Mouse (Mus musculus): ENCODE data around the gene Pip5k1b. TPM values are rescaled to one million over a fixed set of nuclear protein-coding genes. Genes with fewer than 3 reads are reported as not detected.

The Pip5k1b gene
- total RNA-seq, 1 experiment from 2014 or later: 6.9 TPM

DNA sequence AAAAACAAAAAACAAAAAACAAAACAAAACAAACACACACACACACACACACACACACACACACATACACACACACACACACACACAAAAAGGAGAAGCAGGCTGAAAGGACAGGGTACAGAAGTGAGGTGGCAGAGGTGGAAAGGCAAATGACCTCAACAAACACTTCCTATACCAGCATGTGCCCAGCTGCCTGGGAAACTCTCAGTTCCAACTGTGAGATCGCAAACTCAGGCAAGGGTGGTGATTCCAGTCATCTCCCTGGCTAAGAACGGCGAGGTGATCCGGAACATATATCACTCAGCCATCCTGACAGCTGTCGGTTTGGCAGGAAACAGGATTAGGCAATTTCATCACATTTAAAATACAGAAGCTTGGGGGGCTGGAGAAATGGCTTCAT is 123.2 kb downstream of the Pip5k1b start:
- ATAC-seq (replicated peaks; ENCODE audit: low read depth, poor library complexity, severe bottlenecking): peak; percentile 65

DNA sequence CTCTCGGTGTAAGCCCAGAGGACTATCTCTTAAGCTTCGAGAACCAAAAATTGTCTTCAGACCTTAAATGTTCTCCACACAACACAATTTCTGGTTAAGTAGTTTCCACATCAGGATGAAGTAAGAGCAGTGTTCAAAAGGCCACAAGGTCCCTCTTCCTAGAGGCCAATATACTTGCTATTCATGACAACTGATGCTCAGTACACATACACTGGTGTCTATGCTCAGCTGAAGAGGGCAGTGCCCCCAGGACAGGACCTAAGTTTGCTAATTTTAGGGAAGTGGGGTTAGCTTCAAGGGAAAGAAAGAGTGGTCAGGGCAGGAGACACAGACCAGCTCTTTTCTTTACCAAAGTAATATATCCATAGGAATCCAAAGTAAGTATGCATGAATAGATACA is 124.3 kb downstream of the Pip5k1b start:
- no peak for ATAC-seq (replicated peaks; ENCODE audit: low read depth, poor library complexity, severe bottlenecking)

DNA sequence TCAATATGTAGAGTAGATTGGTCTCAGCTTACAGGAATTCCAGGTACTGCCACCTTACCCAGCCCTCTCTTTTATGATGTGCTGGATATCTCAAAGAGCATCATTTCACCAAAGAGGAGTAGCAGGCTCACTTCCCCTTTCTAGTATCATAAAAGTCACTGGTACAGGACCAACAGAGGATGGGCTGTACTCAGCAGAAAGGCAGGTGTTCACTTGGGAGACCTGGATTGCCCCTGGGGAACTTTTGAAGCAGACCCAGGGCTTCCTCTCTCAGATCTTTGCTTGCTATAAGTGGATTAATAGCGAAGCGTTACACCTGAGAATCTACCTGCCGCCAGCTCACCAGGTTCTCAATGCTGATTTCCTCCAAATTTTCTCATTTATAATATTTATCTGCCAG is 127.7 kb downstream of the Pip5k1b start:
- ATAC-seq (replicated peaks; ENCODE audit: low read depth, poor library complexity, severe bottlenecking): no peak

DNA sequence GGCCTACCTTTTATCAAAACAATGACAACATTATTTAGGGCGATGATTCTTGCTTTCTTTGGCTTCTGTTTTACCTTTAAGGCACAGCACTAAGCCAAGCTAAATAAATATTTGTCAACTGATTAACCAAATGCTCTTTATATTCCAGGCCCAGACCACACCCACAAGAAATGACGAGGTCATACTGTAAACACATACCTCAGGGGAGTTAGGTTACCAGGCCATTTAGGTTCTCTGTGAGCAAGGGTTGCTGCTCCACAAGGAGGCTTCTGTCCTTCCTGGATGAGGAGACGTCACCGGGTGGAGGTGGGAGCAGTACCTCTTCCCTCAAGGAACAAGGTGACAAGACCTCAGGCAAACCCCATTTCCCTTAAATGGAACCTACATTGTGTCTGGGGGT is 128.4 kb downstream of the Pip5k1b start:
- ATAC-seq (replicated peaks; ENCODE audit: low read depth, poor library complexity, severe bottlenecking): no peak

DNA sequence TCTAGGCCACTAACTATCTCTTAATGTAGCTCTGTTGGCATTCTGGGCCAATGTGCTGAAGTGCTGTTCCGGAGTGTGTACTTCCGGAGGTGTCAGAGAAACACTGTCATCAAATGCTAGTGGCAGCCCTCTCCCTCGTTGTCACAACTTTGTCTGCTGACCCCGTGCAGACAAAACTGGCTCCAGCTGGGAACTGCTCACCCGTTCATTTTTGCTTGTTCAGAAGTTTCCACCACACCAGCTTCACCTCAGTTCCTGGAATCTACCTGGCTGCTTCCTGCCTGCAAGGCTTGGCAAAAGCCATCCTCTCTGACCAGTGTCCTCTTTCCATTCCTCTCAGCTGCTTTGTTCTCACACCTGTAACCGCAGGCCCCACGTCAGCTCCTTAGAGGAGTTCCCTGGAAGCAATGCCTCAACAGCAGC is 128.9 kb downstream of the Pip5k1b start:
- ATAC-seq (replicated peaks; ENCODE audit: low read depth, poor library complexity, severe bottlenecking): no peak

DNA sequence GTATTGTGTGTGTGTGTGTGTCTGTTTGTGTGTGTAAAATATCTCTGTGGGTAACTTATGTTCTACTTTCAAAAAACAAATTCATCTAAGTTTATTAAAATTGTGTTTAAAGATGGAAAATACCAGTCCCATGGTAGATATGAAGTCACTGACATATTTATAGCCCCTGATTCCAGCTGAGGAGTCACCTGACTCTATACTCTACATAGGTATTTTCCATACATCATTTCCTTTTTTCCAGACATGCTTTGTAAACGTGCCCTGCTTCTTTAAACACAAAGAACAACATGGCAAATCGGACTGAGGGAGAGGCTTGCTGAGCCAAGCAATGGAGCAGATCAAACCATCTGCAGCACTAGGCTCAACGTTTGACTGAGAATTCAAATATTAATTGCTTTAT is 137.6 kb downstream of the Pip5k1b start:
- ATAC-seq (replicated peaks; ENCODE audit: low read depth, poor library complexity, severe bottlenecking): no peak

DNA sequence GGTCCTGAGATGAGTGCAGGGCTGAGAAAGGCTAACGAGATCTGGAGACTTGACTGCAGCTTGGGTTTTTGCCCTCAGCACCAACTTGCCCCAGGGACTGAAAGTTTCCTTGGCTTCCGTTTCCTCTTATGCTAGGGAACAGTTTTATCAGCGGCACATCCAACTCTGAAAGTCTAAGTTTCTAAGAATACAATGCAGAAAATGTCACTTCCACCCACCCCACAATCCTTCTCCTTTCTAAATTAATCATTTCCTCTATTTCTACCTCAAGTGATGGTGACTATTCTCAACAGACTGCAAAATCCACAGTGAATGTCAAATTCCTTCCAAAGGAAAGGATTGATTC is 138.0 kb downstream of the Pip5k1b start:
- ATAC-seq (replicated peaks; ENCODE audit: low read depth, poor library complexity, severe bottlenecking): peak; percentile 42

DNA sequence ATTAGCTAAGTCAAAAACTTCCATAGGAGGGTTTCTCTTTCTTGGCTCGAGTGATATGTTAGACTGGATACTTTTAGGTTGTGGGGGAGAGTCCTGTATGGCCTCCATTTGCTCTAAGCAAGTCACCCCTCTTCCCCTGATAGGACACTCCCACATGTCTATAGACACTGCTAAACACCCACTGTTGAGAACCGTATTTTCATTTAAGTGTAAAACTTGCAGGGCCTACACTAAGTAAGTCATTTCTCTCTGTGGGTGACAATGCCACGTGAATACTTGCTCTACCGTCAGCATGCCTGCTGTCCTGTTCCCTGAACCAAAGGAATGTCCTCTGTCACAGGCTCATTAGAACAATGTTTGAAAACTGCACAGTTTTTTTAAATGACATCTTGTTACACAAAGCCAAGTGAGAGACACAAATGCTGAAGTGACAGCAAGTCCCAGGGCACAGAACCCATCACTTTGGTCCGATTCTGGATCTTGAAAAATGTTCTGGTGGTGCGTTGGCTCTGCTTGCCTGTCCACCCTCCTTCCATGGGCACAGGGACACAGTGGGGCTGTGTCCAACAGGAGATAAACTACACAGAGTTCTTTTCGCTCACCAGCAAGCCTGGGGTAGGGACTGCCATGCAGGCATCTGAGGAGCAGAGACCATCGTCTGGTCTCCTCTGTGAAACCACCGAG is 138.6 kb downstream of the Pip5k1b start:
- no peak for ATAC-seq (replicated peaks; ENCODE audit: low read depth, poor library complexity, severe bottlenecking)

DNA sequence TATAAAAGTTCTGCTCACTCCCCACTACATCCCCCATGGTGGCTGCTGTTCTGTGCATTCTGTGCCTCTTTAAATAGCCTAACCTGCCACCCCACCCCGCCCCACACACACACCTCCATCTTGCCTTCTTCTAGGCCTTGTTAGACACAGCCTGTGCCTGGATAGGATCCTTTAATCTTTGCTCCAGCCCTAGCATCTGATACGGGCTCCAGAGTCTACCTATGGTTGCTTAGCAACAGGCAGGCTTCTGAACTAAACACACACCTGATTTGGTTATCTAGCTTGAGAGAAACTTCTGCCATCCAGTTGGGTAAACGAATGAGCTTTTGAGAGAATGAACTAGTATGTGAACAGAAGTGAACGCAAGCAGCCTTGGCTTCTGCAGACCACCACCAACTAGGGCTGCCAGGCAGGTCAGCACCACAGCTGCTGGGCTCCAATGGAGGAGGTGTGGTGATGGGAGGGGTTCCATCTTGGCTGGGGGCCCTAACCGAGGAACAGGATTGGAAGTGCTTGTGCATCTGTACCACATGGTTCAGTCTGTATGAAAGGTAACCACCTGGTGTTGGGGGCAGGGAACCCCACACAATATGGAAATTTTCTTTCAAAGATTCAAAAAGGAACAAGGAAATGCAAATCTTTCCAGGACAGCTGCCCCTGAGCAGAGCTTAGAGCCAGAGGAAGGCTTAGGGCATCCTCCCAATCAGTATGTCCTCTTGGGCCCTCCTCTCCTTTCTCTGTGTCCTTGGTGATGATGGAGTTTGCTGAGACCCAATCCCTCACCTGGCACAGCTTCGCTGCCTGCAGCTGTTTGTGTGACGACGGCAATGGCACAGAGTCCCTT is 139.7 kb downstream of the Pip5k1b start:
- no peak for ATAC-seq (replicated peaks; ENCODE audit: low read depth, poor library complexity, severe bottlenecking)

DNA sequence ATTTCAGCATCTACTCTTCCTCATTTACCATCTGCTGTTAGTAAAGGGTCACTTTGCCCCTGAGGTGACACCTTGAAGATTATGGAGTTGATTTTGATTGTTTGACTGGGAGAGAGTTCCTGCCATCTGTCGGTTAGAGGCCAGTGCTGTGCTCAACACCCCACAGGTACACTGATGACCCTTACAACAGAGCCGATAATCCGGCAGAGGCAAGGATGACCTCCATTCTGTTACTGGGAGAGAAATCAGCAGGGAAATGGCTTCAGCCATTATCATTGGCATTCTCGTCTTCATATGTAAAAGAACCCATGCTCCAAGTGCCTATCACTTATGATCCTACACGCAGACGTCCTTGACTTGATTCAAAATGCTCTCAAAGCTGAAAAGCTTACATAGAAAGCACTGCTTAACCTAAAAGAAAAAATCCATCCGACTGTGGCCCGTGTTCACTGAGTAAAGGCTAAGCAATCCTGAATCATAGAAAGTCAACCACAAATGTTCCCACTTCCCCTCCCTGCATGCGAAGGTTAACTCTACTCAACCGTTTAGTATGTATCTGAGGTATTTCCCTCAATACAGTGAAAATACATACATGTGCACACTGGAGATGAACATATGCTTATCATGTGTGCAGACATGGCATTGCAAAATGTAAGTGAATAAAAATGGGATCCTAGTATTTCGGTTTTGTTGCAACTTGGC is 146.7 kb downstream of the Pip5k1b start:
- no peak for ATAC-seq (replicated peaks; ENCODE audit: low read depth, poor library complexity, severe bottlenecking)

DNA sequence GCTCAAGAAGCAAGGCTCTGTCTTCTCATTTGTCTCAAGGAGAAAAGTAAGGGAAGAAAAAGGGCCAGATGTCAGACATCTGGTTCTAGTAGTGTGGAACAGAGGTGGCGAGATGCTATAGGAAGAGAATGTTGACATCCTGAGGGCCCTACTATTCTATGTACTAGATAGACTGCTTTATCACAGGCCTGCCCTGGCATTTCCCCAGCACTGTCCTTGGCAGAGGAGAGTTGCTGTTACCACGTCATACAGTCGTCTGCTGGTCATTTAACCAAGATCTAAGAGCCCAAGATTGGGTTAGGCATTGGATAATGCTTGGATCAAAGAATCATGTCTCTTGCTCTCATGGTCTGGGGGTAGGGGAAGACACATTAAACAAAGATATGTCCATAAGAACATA is 151.0 kb downstream of the Pip5k1b start:
- ATAC-seq (replicated peaks; ENCODE audit: low read depth, poor library complexity, severe bottlenecking): no peak

DNA sequence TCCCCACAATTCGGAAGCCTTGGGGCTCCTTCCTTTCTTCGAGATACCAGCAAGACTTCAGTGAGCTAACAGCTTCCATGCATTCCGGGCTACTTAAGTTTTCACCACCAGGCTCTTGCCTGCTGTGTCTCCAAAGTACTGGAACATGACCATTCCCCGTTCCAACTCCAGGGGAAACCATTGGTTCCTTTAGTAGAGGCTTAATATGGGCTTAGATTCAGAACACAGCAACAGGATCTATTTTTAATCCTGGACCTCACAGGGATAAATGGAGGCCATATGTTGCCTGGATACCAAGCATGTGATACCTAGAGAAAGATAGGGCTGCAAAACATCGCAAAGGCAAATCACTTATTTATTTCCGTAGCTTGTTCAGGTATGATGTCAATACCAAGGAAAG is 152.4 kb downstream of the Pip5k1b start:
- ATAC-seq (replicated peaks; ENCODE audit: low read depth, poor library complexity, severe bottlenecking): no peak

DNA sequence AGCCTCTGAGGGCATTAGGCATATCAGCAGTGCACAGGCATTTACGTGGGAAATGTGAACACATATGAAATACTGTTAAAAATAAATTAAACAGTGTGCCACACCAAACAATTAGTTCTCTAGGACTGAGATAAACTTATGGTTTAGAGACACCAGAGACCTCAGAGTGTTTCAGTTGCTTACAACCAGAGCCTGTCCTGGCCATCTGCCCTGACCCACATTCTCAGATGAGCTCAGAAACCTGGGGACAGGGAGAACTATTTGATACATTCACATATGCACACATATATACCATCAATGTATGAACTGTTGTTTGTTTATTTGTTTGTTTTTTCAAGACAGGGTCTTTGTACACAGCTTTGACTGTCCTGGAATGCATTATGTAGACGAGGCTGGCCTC is 161.8 kb downstream of the Pip5k1b start:
- ATAC-seq (replicated peaks; ENCODE audit: low read depth, poor library complexity, severe bottlenecking): no peak

DNA sequence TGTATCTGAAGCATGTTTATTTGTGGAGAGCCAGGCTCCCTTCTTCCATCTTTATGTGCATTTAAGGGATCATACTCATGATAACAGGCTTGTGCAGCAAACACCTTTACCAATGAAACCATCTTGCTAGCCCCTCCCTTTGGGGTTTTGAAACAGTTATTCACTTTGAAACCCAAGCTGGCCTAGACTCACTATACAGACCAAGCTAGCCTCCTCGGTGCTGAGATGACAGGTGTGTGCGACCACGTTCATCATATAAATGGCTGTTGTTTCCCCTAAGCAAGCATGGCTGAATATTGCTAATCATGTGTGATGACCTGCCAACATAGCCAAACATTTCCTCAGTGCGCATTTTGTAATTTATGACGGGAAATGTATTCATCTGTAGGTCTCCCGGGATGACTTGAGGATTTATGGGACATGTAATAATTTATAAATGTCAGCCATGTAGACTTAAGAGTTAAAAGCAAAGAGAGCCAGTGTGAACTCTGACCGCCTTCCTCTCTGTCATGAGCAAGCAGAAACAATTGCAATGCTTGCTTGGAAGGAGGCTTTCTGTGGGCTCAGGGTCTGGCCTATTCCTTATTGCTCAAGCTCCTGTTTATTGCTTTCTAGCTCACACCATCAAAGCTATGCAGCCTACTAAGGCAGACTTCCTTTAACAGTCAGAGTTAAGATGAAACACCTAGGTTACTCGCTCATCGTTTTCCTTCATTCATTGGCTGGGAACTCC is 164.0 kb downstream of the Pip5k1b start:
- 0 out of 2 replicates have a peak, but pooled peaks have one; percentile 32 for ATAC-seq (replicated peaks; ENCODE audit: low read depth, poor library complexity, severe bottlenecking)

DNA sequence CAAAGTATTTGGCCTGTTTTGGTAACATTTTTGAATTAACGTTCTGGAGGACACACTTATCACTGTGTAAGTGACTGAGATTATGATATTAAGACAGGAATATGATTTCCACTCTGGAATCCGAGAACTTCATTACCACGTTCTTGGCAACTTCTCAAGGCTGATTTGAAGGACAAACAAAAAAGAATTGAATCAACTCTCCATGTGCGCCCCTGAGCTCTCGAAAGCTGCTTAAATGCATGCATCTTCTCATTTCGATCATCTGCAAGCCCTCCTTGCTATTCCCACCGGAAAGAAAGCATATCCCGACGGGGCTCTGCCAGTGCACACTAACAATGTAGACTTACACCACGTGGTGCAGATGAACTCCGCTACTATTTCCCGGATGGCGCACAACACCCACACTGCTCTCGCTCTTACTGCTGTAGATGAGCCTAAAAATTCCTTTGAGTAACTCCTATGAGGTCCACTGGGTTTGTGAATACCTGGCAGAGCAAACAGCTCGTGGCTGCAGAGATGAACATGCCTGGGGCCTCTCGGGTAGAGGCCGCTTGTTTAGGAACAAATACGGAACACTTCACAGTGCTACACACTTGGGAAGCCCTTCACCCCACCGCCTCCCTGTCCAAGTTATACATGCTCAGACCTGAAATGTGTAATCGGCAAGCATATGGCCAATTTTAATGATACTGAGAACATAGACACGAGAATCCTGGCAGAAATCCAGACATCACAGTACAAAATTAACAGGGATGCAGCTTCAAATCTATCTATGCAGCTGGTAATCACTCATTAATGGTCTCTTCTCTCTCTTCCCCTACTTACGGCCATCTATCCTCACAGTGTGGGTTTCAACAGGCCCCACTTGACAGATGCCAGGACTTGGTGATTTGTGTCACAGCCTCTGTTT is 168.5 kb downstream of the Pip5k1b start:
- ATAC-seq (replicated peaks; ENCODE audit: low read depth, poor library complexity, severe bottlenecking): no peak

DNA sequence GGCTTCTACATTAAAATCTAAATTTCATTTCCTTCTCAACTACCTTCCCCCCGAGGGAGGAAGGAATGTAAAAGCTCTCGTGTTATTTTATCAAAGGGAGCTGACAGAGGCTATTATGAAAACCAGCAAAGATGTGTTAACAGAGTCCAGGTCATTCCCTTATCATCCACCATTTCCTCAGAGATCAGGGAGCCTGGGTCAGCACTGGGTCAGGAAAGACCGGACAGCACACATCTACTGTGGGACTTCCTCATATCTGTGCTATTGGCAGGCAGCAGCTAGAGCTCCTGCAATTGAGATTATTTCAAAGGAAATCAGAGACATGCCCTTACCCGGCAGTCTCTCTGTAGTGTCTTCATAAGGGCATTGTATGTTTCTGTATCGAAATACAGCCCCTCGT is 177.2 kb downstream of the Pip5k1b start:
- no peak for ATAC-seq (replicated peaks; ENCODE audit: low read depth, poor library complexity, severe bottlenecking)

DNA sequence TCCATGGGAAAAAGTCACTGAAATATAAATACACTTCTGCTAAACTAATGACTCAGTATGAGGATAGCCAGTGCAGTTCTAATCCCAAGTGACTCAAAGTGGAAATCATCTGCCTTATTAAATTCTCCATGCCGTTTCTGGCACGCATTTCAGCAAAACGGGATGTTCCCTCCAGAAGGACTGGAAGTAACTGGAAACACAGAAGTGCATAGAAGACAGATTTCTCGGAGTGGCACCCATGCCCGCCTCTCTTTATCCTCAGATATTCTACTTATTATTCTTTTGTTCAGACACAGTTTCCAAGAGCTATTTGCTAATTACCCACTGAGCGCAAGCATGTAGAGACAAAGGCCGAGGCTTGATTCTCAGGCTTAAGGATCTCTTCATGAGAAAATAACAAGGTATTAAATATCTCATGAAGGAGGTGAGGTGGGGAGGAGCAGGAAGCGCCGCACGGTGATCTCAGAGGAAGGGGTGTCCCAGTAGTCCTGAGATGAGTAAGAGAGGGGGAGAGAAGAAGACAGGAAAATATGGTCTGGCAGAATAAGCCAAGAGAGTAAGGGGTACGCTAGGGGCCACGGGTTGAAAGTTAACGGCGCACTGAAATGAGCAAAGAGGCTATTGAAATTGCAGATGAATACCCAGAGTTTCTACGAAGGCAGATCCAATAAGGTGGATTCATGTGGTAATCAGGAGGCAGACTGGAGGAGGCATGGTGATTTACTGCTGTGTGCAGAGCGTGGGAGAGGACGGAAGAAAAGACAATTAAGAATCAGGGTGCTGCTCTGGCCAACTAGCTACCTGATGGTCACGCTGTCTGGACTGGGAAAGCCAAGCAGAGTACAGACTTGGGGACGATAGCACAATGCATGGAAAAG is 183.7 kb downstream of the Pip5k1b start:
- no peak for ATAC-seq (replicated peaks; ENCODE audit: low read depth, poor library complexity, severe bottlenecking)

DNA sequence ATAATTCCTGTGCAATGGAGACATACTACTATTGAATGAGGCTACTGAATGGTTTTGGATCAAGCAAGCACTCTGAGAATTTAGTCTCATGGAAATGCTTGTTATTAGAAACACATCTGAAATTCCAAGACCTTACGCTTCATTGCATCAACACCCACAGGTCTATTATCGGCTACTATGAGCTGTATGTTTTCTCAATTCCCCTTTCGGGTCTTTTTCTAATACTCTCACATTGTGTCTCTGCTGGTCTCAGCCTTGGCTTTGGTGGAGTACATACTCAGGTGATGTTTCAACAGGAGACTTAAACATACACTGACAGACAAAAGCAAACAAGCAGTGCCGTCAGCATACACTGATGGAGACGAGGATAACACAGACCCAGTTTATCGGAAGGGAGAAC is 187.3 kb downstream of the Pip5k1b start:
- no peak for ATAC-seq (replicated peaks; ENCODE audit: low read depth, poor library complexity, severe bottlenecking)

DNA sequence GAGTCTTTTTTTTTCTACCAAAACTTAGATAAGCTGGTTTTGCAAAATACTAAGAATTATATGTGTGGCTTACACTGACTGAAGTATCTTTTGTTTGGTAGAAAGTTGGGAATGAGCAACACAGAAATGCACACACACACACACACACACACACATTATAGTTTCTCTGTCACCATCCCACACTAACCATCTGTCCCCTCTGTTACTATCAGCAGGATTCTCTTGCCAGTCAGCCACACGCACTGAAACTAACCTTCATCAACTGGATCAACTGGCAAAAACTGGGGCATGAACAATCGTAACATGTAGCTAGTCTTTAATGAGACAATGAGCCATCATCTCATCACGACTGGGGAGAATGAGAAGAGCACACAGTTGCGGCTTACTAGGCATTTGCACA is 187.9 kb downstream of the Pip5k1b start:
- no peak for ATAC-seq (replicated peaks; ENCODE audit: low read depth, poor library complexity, severe bottlenecking)
